ENCODE assay signal across 8 mouse cellular contexts in genomic region chr2:148680775-148681291, GRCm38 (mm10). TPM values are rescaled to one million over a fixed set of nuclear protein-coding genes. Genes with fewer than 3 reads are reported as not detected.
DNase-seq lines count a peak whose midpoint lies in the region; ATAC-seq lines count a peak whose summit lies in the region.

Gene Gzf1, plus strand, starts transcription at chr2:148681023.

- ATAC-seq in forebrain, embryonic 14.5 days, result peak; percentile 92
- ATAC-seq in neural tube, embryonic 15.5 days (ENCODE audit: low FRiP score), result peak; percentile 94

- under 1% methylated on average over 39 of the region's 39 CpGs for WGBS in forebrain, embryonic 14.5 days
- under 1% methylated on average over 39 of the region's 39 CpGs for WGBS in neural tube, embryonic 15.5 days

- peak; percentile 99 for DNase-seq in ES-CJ7 (ENCODE audit: low read depth, low spot score)
- DNase-seq in cerebellum, adult 11 months, result peak; percentile 98
- DNase-seq in forebrain, embryonic 14.5 days (ENCODE audit: low spot score), result peak; percentile 100
- DNase-seq in heart, postnatal 14 days, result peak; percentile 100
- peak; percentile 99 for DNase-seq in layer of hippocampus, adult 11-12 months (ENCODE audit: low spot score)
- peak; percentile 98 to 99 for DNase-seq in lung, adult 18-20 months
- DNase-seq in testis, postnatal 14 days (ENCODE audit: low spot score), result peak; percentile 98

- peak within 1 kb of the TSS; percentile 68 for H3K4me3 ChIP-seq in forebrain, embryonic 14.5 days (ENCODE audit: low read depth, low read length)
- peak within 1 kb of the TSS; percentile 78 for H3K4me3 ChIP-seq in neural tube, embryonic 15.5 days (replicated peaks)

- H3K4me1 ChIP-seq in forebrain, embryonic 14.5 days (ENCODE audit: control insufficient read depth, insufficient read depth, low read length), result peaks cover 25% of the 10 kb centered on the region
- peaks cover 61% of the 10 kb centered on the region for H3K4me1 ChIP-seq in neural tube, embryonic 15.5 days

- peak within 1 kb of the TSS; percentile 82 for H3K27ac ChIP-seq in forebrain, embryonic 14.5 days (ENCODE audit: low read depth, low read length)
- peak within 1 kb of the TSS; percentile 91 for H3K27ac ChIP-seq in neural tube, embryonic 15.5 days (replicated peaks)

- intact Hi-C loops in heart, postnatal 14 days (cut with DNase I), result no loop called here

- H3K36me3 ChIP-seq in forebrain, embryonic 14.5 days (ENCODE audit: control insufficient read depth, insufficient read depth, low read length), result peaks cover 36% of the 10 kb centered on the region
- H3K36me3 ChIP-seq in neural tube, embryonic 15.5 days, result peaks cover 34% of the 10 kb centered on the region

- no peaks in the 10 kb centered on the region for H3K9me3 ChIP-seq in forebrain, embryonic 14.5 days (replicated peaks; ENCODE audit: control insufficient read depth, low read length)
- no peaks in the 10 kb centered on the region for H3K9me3 ChIP-seq in neural tube, embryonic 15.5 days (replicated peaks)

- peak within 1 kb of the TSS; percentile 89 for H3K9ac ChIP-seq in forebrain, embryonic 14.5 days (ENCODE audit: low read length)
- peak within 1 kb of the TSS; percentile 82 for H3K9ac ChIP-seq in neural tube, embryonic 15.5 days (replicated peaks)

- H3K4me2 ChIP-seq in forebrain, embryonic 14.5 days (ENCODE audit: low read length), result peak within 1 kb of the TSS; percentile 93
- peak within 1 kb of the TSS; percentile 94 for H3K4me2 ChIP-seq in neural tube, embryonic 15.5 days

- no peaks in the 10 kb centered on the region for H3K27me3 ChIP-seq in forebrain, embryonic 14.5 days (replicated peaks; ENCODE audit: control insufficient read depth, insufficient read depth, low read length)
- no peaks in the 10 kb centered on the region for H3K27me3 ChIP-seq in neural tube, embryonic 15.5 days (replicated peaks)

RNA-seq across cellular contexts. Expression of gene Gzf1, which starts in this region (rescaled TPM):
- polyA plus RNA-seq in forebrain, embryonic 14.5 days (2014; fragmentation: Nextera tagmentation; extraction: Ambion mirVana), result 21.1 and 21.6 TPM in 2 replicates
- 10 to 100 TPM; 20.6 to 21.3 TPM for total RNA-seq in heart, postnatal 14 days (2021)
- 13.8 and 15.7 TPM in 2 replicates for polyA plus RNA-seq in neural tube, embryonic 15.5 days (2015; fragmentation: Nextera tagmentation; extraction: Ambion mirVana)

Comparison
In these comparisons a context has a peak if more than half of its experiments do, and no peak if none do; other contexts are left out.
1. Peak in every context shown above with its lines: DNase-seq, ATAC-seq, H3K4me3 ChIP-seq and H3K27ac ChIP-seq.